ENCODE assay signal across 8 mouse cellular contexts in genomic region chr11:51289564-51290041, GRCm38 (mm10). TPM values are rescaled to one million over a fixed set of nuclear protein-coding genes. Genes with fewer than 3 reads are reported as not detected.
DNase-seq lines count a peak whose midpoint lies in the region; ATAC-seq and TF ChIP-seq lines count a peak whose summit lies in the region.

Gene Col23a1 (plus strand): TSS chr11:51289920.

- no peak for TF ChIP-seq POLR2A in kidney, adult 2 months (IDR thresholded peaks at IDR 0.05; ENCODE audit: low read depth, low read length)

- peaks cover 29% of the 10 kb centered on the region for H3K4me1 ChIP-seq in embryonic facial prominence, embryonic 13.5 days
- H3K4me1 ChIP-seq in kidney, adult 2 months (ENCODE audit: control insufficient read depth, insufficient read depth, low read length): no peaks in the 10 kb centered on the region
- peaks cover 19% of the 10 kb centered on the region for H3K4me1 ChIP-seq in limb, embryonic 13.5 days
- H3K4me1 ChIP-seq in midbrain, embryonic 13.5 days (replicated peaks): peaks cover 11% of the 10 kb centered on the region

- peaks cover 5% of the 10 kb centered on the region; the same call in 1 of the 2 replicates for H3K36me3 ChIP-seq in embryonic facial prominence, embryonic 13.5 days
- no peaks in the 10 kb centered on the region for H3K36me3 ChIP-seq in kidney, adult 2 months (ENCODE audit: control insufficient read depth, insufficient read depth, low read length)
- peaks cover 9% of the 10 kb centered on the region for H3K36me3 ChIP-seq in limb, embryonic 13.5 days
- H3K36me3 ChIP-seq in midbrain, embryonic 13.5 days: peaks cover 8% of the 10 kb centered on the region

- peaks cover 12% of the 10 kb centered on the region; the same call in 1 of the 2 replicates for H3K27me3 ChIP-seq in embryonic facial prominence, embryonic 13.5 days
- no peaks in the 10 kb centered on the region for H3K27me3 ChIP-seq in kidney, adult 2 months (replicated peaks; ENCODE audit: control insufficient read depth, insufficient read depth, low read length)
- H3K27me3 ChIP-seq in limb, embryonic 13.5 days: 0 out of 2 replicates have a peak, but pooled peaks cover 7% of the 10 kb centered on the region
- peaks cover 17% of the 10 kb centered on the region for H3K27me3 ChIP-seq in midbrain, embryonic 13.5 days

- H3K9me3 ChIP-seq in embryonic facial prominence, embryonic 13.5 days: no peaks in the 10 kb centered on the region
- no peaks in the 10 kb centered on the region for H3K9me3 ChIP-seq in limb, embryonic 13.5 days
- no peaks in the 10 kb centered on the region for H3K9me3 ChIP-seq in midbrain, embryonic 13.5 days

- WGBS in embryonic facial prominence, embryonic 13.5 days: under 1% methylated on average over 38 of the region's 38 CpGs
- WGBS in kidney, adult 2 months: under 1% methylated on average over 35 of the region's 38 CpGs
- WGBS in limb, embryonic 13.5 days: 1% methylated on average over 32 of the region's 38 CpGs
- WGBS in midbrain, embryonic 13.5 days: under 1% methylated on average over 36 of the region's 38 CpGs

- ATAC-seq in embryonic facial prominence, embryonic 13.5 days (ENCODE audit: insufficient number of reproducible peaks, insufficient read depth, low FRiP score, low TSS enrichment, low read depth): peak; percentile 80
- ATAC-seq in limb, embryonic 13.5 days (ENCODE audit: low FRiP score, low read depth): peak; percentile 90
- peak; percentile 90 for ATAC-seq in midbrain, embryonic 13.5 days

- H3K4me3 ChIP-seq in embryonic facial prominence, embryonic 13.5 days: peak within 1 kb of the TSS; percentile 69
- peak within 1 kb of the TSS; percentile 80 for H3K4me3 ChIP-seq in kidney, adult 2 months (ENCODE audit: insufficient read depth, low read depth, low read length)
- H3K4me3 ChIP-seq in limb, embryonic 13.5 days: peak within 1 kb of the TSS; percentile 63
- H3K4me3 ChIP-seq in midbrain, embryonic 13.5 days (replicated peaks): peak within 1 kb of the TSS; percentile 59

- peak; percentile 68 to 71 for DNase-seq in left cerebral cortex, adult 18-20 months (ENCODE audit: low spot score in 2 of 2)
- no peak for DNase-seq in left cerebral cortex, adult 11 months (ENCODE audit: low spot score)
- peak; percentile 74 for DNase-seq in heart, adult 8-10 months (ENCODE audit: low spot score)
- DNase-seq in kidney, adult 2 months: peak; percentile 86
- peak; percentile 45 to 51 for DNase-seq in spleen, postnatal 36 days (ENCODE audit: low spot score in 2 of 2)

- H3K27ac ChIP-seq in embryonic facial prominence, embryonic 13.5 days: peak within 1 kb of the TSS; percentile 80
- no peak within 1 kb of the TSS for H3K27ac ChIP-seq in kidney, adult 2 months (ENCODE audit: insufficient read depth, low read depth, low read length)
- peak within 1 kb of the TSS; percentile 72 for H3K27ac ChIP-seq in limb, embryonic 13.5 days
- no peak within 1 kb of the TSS for H3K27ac ChIP-seq in midbrain, embryonic 13.5 days

- H3K4me2 ChIP-seq in embryonic facial prominence, embryonic 13.5 days: peak within 1 kb of the TSS; percentile 87
- peak within 1 kb of the TSS; percentile 88 for H3K4me2 ChIP-seq in limb, embryonic 13.5 days (replicated peaks)
- H3K4me2 ChIP-seq in midbrain, embryonic 13.5 days (replicated peaks): peak within 1 kb of the TSS; percentile 89

- H3K9ac ChIP-seq in embryonic facial prominence, embryonic 13.5 days: peak within 1 kb of the TSS; percentile 79
- H3K9ac ChIP-seq in limb, embryonic 13.5 days: peak within 1 kb of the TSS; percentile 74
- peak within 1 kb of the TSS; percentile 65 for H3K9ac ChIP-seq in midbrain, embryonic 13.5 days (replicated peaks)

- TF ChIP-seq CTCF in kidney, adult 2 months (conservative IDR thresholded peaks at IDR 0.05; ENCODE audit: insufficient read depth, insufficient read length, low read depth, low read length): peak; percentile 80

RNA-seq across cellular contexts. Expression of gene Col23a1, which starts in this region (rescaled TPM):
- 10 to 100 TPM in 1 of 2 experiments, 1 to 10 TPM in 1; 8.2 to 14.2 TPM for total RNA-seq in left cerebral cortex, adult 18-20 months (2021)
- polyA plus RNA-seq in embryonic facial prominence, embryonic 13.5 days (2015; fragmentation: Nextera tagmentation; extraction: Ambion mirVana): 20.2 and 28.2 TPM in 2 replicates
- 1 to 10 TPM; 1.4 to 3.2 (median 1.9) TPM for total RNA-seq in heart, adult 8-10 months (2022)
- 1.5 and 1.9 TPM in 2 replicates for polyA plus RNA-seq in kidney, adult 2 months (2012; rRNA removed)
- 23.3 and 23.6 TPM in 2 replicates for polyA plus RNA-seq in limb, embryonic 13.5 days (2015; fragmentation: Nextera tagmentation; extraction: Ambion mirVana)
- 3.4 and 5.7 TPM in 2 replicates for polyA plus RNA-seq in midbrain, embryonic 13.5 days (2015; fragmentation: Nextera tagmentation; extraction: Ambion mirVana)

Comparison
In these comparisons a context has a peak if more than half of its experiments do, and no peak if none do; other contexts are left out.
1. H3K27ac ChIP-seq: peak in embryonic facial prominence, embryonic 13.5 days (single experiment) and limb, embryonic 13.5 days (single experiment); none in kidney, adult 2 months (single experiment) and midbrain, embryonic 13.5 days (single experiment).
2. Peak in every context shown above with its lines, with median percentiles within 50 percentile points of each other: ATAC-seq, H3K4me2 ChIP-seq, H3K4me3 ChIP-seq and H3K9ac ChIP-seq.